Mouse (Mus musculus): Measurements from ENCODE around the gene Gm4181. TPM values are rescaled to one million over a fixed set of nuclear protein-coding genes. Genes with fewer than 3 reads are reported as not detected.
"Not testable (repeated sequence)": the region's sequence is repeated elsewhere in the genome, so short reads cannot be mapped to it uniquely, and the experiment has no call there.

The Gm4181 gene
- not detected in 2 replicates for polyA plus RNA-seq (2012; rRNA removed)

DNA sequence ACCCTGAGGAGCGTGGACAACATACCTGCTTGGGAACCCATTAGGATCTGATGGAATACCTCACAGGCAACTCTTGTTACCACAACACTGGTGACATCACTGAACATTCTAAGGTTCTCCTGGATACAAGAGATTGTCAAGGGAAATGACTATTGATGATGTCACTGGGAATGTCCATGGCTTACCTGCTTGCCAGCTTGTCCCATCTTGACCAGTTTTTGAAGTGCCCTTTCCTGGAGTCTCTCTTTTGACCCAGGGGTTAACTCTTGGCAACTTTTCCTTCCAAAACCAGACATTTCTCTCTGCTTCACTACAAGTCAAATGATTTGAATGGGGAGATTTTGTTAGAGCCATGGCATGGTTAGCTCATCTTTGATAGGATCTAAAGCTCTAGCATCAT, at the start of gene Gm4181:
Gm4181 (minus strand) TSS at position 101 of the 400 bp plus-strand sequence.
- 63% methylated on average over 1 of the region's 1 CpGs for WGBS
- DNase-seq (ENCODE audit: low read depth, low spot score): not testable (repeated sequence)

DNA sequence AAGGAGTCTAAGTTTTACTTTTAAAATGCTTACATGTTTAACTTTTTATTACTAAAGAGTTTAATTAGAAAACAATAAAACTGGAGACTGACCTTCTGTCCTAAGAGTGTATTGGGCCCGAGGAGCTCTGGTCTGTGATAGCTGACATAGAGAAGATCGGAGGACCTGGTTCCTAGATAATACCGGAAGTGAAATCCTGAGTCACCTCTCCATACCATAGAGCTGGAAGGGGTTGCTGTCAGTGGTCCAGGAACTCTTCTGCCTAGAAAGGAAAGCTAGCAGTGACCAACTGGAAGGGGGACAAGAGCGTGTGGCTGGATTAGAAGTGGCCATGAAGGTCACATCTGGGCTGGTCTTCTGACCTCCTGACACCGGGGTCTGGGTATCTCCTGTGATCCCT, 41.8 kb upstream of the Gm4181 start:
- no peak for DNase-seq (ENCODE audit: low read depth, low spot score)
- 86% methylated on average over 5 of the region's 5 CpGs for WGBS

DNA sequence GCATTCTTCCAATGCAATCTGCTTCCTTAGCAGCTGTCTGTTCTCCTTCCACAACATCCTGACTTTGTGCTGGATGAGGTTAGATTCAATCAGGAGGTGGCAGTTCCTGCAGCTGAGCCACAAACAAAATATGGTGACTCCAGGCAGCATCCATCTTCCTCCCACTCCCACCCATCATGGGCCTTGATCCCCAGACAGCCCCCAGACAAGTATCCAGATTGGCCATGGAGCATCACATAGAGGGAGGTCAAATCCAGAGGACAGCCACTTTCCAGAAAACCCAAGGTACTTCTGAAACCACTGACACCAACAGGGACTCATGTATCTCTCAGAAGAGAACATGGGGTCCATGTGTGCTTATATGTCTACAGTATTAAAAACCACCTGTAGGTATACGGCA, 3.0 kb downstream of the Gm4181 start:
- not testable (repeated sequence) for DNase-seq (ENCODE audit: low read depth, low spot score)
- WGBS: 94% methylated on average over 1 of the region's 1 CpGs

DNA sequence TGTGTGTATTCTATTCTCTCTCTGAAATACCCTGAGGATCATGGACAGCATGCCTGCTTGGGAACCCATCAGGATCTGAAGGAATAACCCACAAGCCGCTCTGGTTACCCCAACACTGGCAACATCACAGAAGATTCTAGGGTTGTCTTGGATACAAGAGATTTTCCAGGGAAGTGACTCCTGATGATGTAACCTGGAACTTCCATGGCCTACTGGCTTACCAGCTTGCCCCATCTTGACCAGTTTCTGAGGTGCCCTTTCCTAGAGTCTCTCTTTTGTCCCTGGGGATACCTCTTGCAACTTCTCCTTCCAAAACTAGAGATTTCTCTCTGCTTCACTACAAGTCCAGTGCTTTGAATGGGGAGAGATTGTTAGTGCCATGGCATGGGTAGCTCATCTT, 24.3 kb downstream of the Gm4181 start, which contains the start of gene Gm17078:
Gm17078 (minus strand) TSS at position 101 of the 400 bp plus-strand sequence.
- no peak for DNase-seq (ENCODE audit: low read depth, low spot score)
- WGBS: 76% methylated on average over 1 of the region's 1 CpGs

DNA sequence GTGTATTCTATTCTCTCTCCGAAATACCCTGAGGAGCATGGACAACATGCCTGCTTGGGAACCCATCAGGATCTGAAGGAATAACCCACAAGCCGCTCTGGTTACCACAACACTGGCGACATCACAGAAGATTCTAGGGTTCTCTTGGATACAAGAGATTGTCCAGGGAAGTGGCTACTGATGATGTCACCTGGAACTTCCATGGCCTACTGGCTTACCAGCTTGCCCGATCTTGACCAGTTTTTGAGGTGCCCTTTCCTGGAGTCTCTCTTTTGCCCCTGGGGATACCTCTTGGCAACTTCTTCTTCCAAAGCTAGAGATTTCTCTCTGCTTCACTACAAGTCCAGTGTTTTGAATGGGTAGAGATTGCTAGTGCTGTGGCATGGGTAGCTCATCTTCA, 43.4 kb downstream of the Gm4181 start, which contains the start of gene Gm17174:
Gm17174 (minus strand) TSS at position 101 of the 400 bp plus-strand sequence.
- not testable (repeated sequence) for DNase-seq (ENCODE audit: low read depth, low spot score)
- 95% methylated on average over 4 of the region's 4 CpGs for WGBS

Other genes with a start within 250 kb of the Gm4181 start
- not detected in 2 replicates for gene Vmn2r88, start 224.8 kb downstream of the Gm4181 start, polyA plus RNA-seq (2012; rRNA removed)
- gene Vmn2r89, start 183.8 kb downstream of the Gm4181 start, polyA plus RNA-seq (2012; rRNA removed): not detected in 2 replicates
- not detected in 2 replicates for gene Gm5622, start 82.9 kb downstream of the Gm4181 start, polyA plus RNA-seq (2012; rRNA removed)
- gene Gm17175, start 61.6 kb downstream of the Gm4181 start, polyA plus RNA-seq (2012; rRNA removed): not detected in 2 replicates
- gene Gm17174, start 43.5 kb downstream of the Gm4181 start, polyA plus RNA-seq (2012; rRNA removed): not detected in 2 replicates
- not detected in 2 replicates for gene Gm17078, start 24.4 kb downstream of the Gm4181 start, polyA plus RNA-seq (2012; rRNA removed)
- not detected in 2 replicates for gene Gm17079, start 59.8 kb upstream of the Gm4181 start, polyA plus RNA-seq (2012; rRNA removed)
- not detected in 2 replicates for gene Gm5800, start 81.5 kb upstream of the Gm4181 start, polyA plus RNA-seq (2012; rRNA removed)
- 726 and 776 TPM in 2 replicates for gene Ang4, start 137.9 kb upstream of the Gm4181 start, polyA plus RNA-seq (2012; rRNA removed)
- gene AY358078, start 164.4 kb upstream of the Gm4181 start, polyA plus RNA-seq (2012; rRNA removed): not detected in 2 replicates
- gene Ear6, start 218.0 kb upstream of the Gm4181 start, polyA plus RNA-seq (2012; rRNA removed): not detected in 2 replicates
- 32.7 and 42.6 TPM in 2 replicates for gene Mettl17, start 249.2 kb upstream of the Gm4181 start, polyA plus RNA-seq (2012; rRNA removed)

All from large intestine, adult 2 months (tissue).